Mouse (Mus musculus): ENCODE results near the gene Ogfrl1. TPM values are rescaled to one million over a fixed set of nuclear protein-coding genes. Genes with fewer than 3 reads are reported as not detected.

Gene Ogfrl1
- 74.0 TPM for polyA plus RNA-seq (2015; fragmentation: Illumina TruSeq; extraction: RNeasy Lipid Tissue Mini Kit (QIAGEN cat#74804); ENCODE audit: low read depth, low replicate concordance)

GRCm38 (mm10) chr1:23397623-23398022 lies at the start of gene Ogfrl1:
Gene Ogfrl1 (minus strand): TSS chr1:23397772.

All from brain, adult 10 weeks (tissue).